Mouse (Mus musculus) intestine, embryonic 14.5 days (tissue): ENCODE measurements around the gene Disc1. TPM values are rescaled to one million over a fixed set of nuclear protein-coding genes. Genes with fewer than 3 reads are reported as not detected.
A peak's percentile ranks its signal among the peaks of the same experiment; 100 is the strongest.

Experiments
- ATAC-seq: fragments of 200-750 bp; cut with Nextera tagmentation; replicated peaks from 2 replicates; pipeline ENCODE4 v1.8.0; 2017; ENCODE audit warnings: low read depth, moderate number of reproducible peaks, moderate TSS enrichment, moderate library complexity; ENCODE audit not compliant: low FRiP score, low TSS enrichment
- DNase-seq: peaks from one replicate; pipeline ENCODE4 v3.0.0-alpha.2; 2018; ENCODE audit warnings: low spot score
- H3K27ac ChIP-seq: fragments of 300-500 bp; sonication (generic); 2 replicates; pipeline ENCODE4 v1.5.1; 2014; ENCODE audit warnings: low read depth, mild to moderate bottlenecking, control low read depth
- H3K27me3 ChIP-seq: fragments of 300-500 bp; sonication (generic); replicated peaks from 2 replicates; pipeline ENCODE4 v1.6.1; 2014; ENCODE audit warnings: low read length, control low read depth; ENCODE audit not compliant: control insufficient read depth, insufficient read depth
- H3K36me3 ChIP-seq: fragments of 300-500 bp; sonication (generic); 2 replicates; pipeline ENCODE4 v1.6.1; 2014; ENCODE audit warnings: low read length, control low read depth; ENCODE audit not compliant: control insufficient read depth, insufficient read depth
- H3K4me1 ChIP-seq: fragments of 300-500 bp; sonication (generic); replicated peaks from 2 replicates; pipeline ENCODE4 v1.6.1; 2014; ENCODE audit warnings: low read length, control low read depth, mixed read lengths; ENCODE audit not compliant: control insufficient read depth, insufficient read depth
- H3K4me2 ChIP-seq: fragments of 300-500 bp; sonication (generic); 2 replicates; pipeline ENCODE4 v1.6.1; 2014; ENCODE audit warnings: low read length
- H3K4me3 ChIP-seq: fragments of 300-500 bp; sonication (generic); 2 replicates; pipeline ENCODE4 v1.5.1; 2014; ENCODE audit warnings: low read depth, low read length, control low read depth, mixed read lengths
- H3K9ac ChIP-seq: fragments of 300-500 bp; sonication (generic); 2 replicates; pipeline ENCODE4 v1.6.1; 2014; ENCODE audit warnings: mild to moderate bottlenecking, low read length
- H3K9me3 ChIP-seq: fragments of 300-500 bp; sonication (generic); 2 replicates; pipeline ENCODE4 v1.6.1; 2016; ENCODE audit warnings: low read length, control low read depth; ENCODE audit not compliant: control insufficient read depth
- WGBS: fragments of 180-500 bp; shearing (Covaris S2); extraction: QIAGEN DNeasy Blood & Tissue Kit; methylation state at CpG from one replicate; pipeline ENCODE4 v1.1.7; 2014; 5-methylcytosine and 5-hydroxymethylcytosine counted together
- polyA plus RNA-seq: library from polyadenylated mRNA; unstranded; fragments of >200 nt; fragmentation: Nextera tagmentation; extraction: Ambion mirVana; gene quantifications from 2 replicates; pipeline ENCODE4 v1.2.1, GENCODE M21; 2014

The Disc1 gene
- polyA plus RNA-seq = 1.9 and 2.5 TPM in 2 replicates

- DNase-seq = peak; percentile 82
- peak; percentile 21 for ATAC-seq
- H3K4me3 ChIP-seq = peak within 1 kb of the TSS; percentile 63
- peak within 1 kb of the TSS; percentile 66 for H3K27ac ChIP-seq
- no peaks in the 10 kb centered on the region for H3K36me3 ChIP-seq
- WGBS = 1% methylated on average over 54 of the region's 65 CpGs
- peaks cover 27% of the 10 kb centered on the region for H3K27me3 ChIP-seq
- peak within 1 kb of the TSS; percentile 92 for H3K4me2 ChIP-seq
- peaks cover 3% of the 10 kb centered on the region; the same call in 1 of the 2 replicates for H3K9me3 ChIP-seq
- 0 out of 2 replicates have a peak, but pooled peaks cover 5% of the 10 kb centered on the region for H3K4me1 ChIP-seq
- H3K9ac ChIP-seq = peak within 1 kb of the TSS; percentile 65
Observed at GRCm38 (mm10) chr8:125053505-125054435, at the start of gene Disc1. Gene Disc1, plus strand, starts transcription at chr8:125054195.

GRCm38 (mm10) chr8:125012695-125013627 lies 41.0 kb upstream of the Disc1 start, which contains the start of gene Tsnax:
Gene Tsnax, plus strand, starts transcription at chr8:125012997.
- Histone ChIP-seq H3K27me3 (no peaks in the 10 kb centered on the region), H3K27ac (peak within 1 kb of the TSS; percentile 51), H3K36me3 (peaks cover 31% of the 10 kb centered on the region), H3K4me1 (peaks cover 5% of the 10 kb centered on the region; the same call in 1 of the 2 replicates), H3K9ac (peak within 1 kb of the TSS; percentile 91), H3K9me3 (no peaks in the 10 kb centered on the region), H3K4me3 (peak within 1 kb of the TSS; percentile 84), H3K4me2 (peak within 1 kb of the TSS; percentile 78)
- WGBS = 3% methylated on average over 71 of the region's 84 CpGs
- DNase-seq (peak; percentile 91), ATAC-seq (peak; percentile 98)

GRCm38 (mm10) chr8:125024085-125024484 lies 29.9 kb upstream of the Disc1 start:
- Histone ChIP-seq H3K4me2 (no peak overlapping the region), H3K36me3 (peaks cover 59% of the 10 kb centered on the region), H3K9ac (no peak overlapping the region), H3K9me3 (no peaks in the 10 kb centered on the region), H3K27ac (no peak overlapping the region), H3K4me3 (no peak overlapping the region), H3K27me3 (no peaks in the 10 kb centered on the region), H3K4me1 (no peaks in the 10 kb centered on the region)
- DNase-seq (no peak), ATAC-seq (no peak)
- 86% methylated on average over 8 of the region's 8 CpGs for WGBS

GRCm38 (mm10) chr8:125027211-125027610 lies 26.8 kb upstream of the Disc1 start:
- WGBS = 77% methylated on average over 3 of the region's 3 CpGs
- H3K4me3 ChIP-seq = no peak overlapping the region
- peaks cover 81% of the 10 kb centered on the region for H3K36me3 ChIP-seq
- no peaks in the 10 kb centered on the region for H3K4me1 ChIP-seq
- ATAC-seq = no peak
- no peak overlapping the region for H3K9ac ChIP-seq
- H3K27ac ChIP-seq = no peak overlapping the region
- no peaks in the 10 kb centered on the region for H3K27me3 ChIP-seq
- H3K9me3 ChIP-seq = no peaks in the 10 kb centered on the region
- no peak overlapping the region for H3K4me2 ChIP-seq
- DNase-seq = no peak

- no peaks in the 10 kb centered on the region for H3K4me1 ChIP-seq
- no peak for DNase-seq
- no peak overlapping the region for H3K4me2 ChIP-seq
- no peak overlapping the region for H3K27ac ChIP-seq
- no peak overlapping the region for H3K9ac ChIP-seq
- no peak overlapping the region for H3K4me3 ChIP-seq
- H3K36me3 ChIP-seq = peaks cover 92% of the 10 kb centered on the region
- H3K9me3 ChIP-seq = no peaks in the 10 kb centered on the region
- 96% methylated on average over 5 of the region's 5 CpGs for WGBS
- ATAC-seq = no peak
- H3K27me3 ChIP-seq = no peaks in the 10 kb centered on the region
Observed at GRCm38 (mm10) chr8:125028841-125029240, 25.2 kb upstream of the Disc1 start.

GRCm38 (mm10) chr8:125031276-125031675 lies 22.7 kb upstream of the Disc1 start:
- peaks cover 89% of the 10 kb centered on the region for H3K36me3 ChIP-seq
- H3K4me2 ChIP-seq = no peak overlapping the region
- 68% methylated on average over 5 of the region's 5 CpGs for WGBS
- no peak for DNase-seq
- ATAC-seq = no peak
- H3K27me3 ChIP-seq = no peaks in the 10 kb centered on the region
- H3K27ac ChIP-seq = no peak overlapping the region
- H3K4me3 ChIP-seq = no peak overlapping the region
- H3K9ac ChIP-seq = no peak overlapping the region
- H3K9me3 ChIP-seq = no peaks in the 10 kb centered on the region
- H3K4me1 ChIP-seq = no peaks in the 10 kb centered on the region

- peaks cover 63% of the 10 kb centered on the region for H3K36me3 ChIP-seq
- no peaks in the 10 kb centered on the region for H3K27me3 ChIP-seq
- H3K4me2 ChIP-seq = no peak overlapping the region
- H3K4me1 ChIP-seq = no peaks in the 10 kb centered on the region
- no peak overlapping the region for H3K4me3 ChIP-seq
- H3K9ac ChIP-seq = no peak overlapping the region
- no peak overlapping the region for H3K27ac ChIP-seq
- WGBS = 44% methylated on average over 8 of the region's 8 CpGs
- peak; percentile 55 for ATAC-seq
- H3K9me3 ChIP-seq = no peaks in the 10 kb centered on the region; the same call in 1 of the 2 replicates
- DNase-seq = peak; percentile 81
Observed at GRCm38 (mm10) chr8:125034669-125035068, 19.3 kb upstream of the Disc1 start.

GRCm38 (mm10) chr8:125037081-125037480 lies 16.9 kb upstream of the Disc1 start:
- no peak overlapping the region for H3K27ac ChIP-seq
- peaks cover 5% of the 10 kb centered on the region; the same call in 1 of the 2 replicates for H3K9me3 ChIP-seq
- DNase-seq (no peak), ATAC-seq (no peak)
- no peak overlapping the region for H3K9ac ChIP-seq
- no peak overlapping the region for H3K4me3 ChIP-seq
- WGBS = 66% methylated on average over 7 of the region's 7 CpGs
- no peak overlapping the region for H3K4me2 ChIP-seq
- H3K4me1 ChIP-seq = no peaks in the 10 kb centered on the region
- H3K36me3 ChIP-seq = peaks cover 45% of the 10 kb centered on the region
- no peaks in the 10 kb centered on the region for H3K27me3 ChIP-seq
